Mouse (Mus musculus) liver, postnatal 0 days (tissue): ENCODE measurements around the gene Timm10b. TPM values are rescaled to one million over a fixed set of nuclear protein-coding genes. Genes with fewer than 3 reads are reported as not detected.

ENCODE experiments used
- ATAC-seq: fragments of 200-750 bp; cut with Nextera tagmentation; 2 replicates; pipeline ENCODE4 v1.8.0; 2017; ENCODE audit warnings: mild to moderate bottlenecking, moderate library complexity
- DNase-seq: peaks from one replicate; pipeline ENCODE4 v3.0.0-alpha.2; 2016
- H3K27ac ChIP-seq: fragments of 300-500 bp; sonication (generic); 2 replicates; pipeline ENCODE4 v1.5.1; 2014; ENCODE audit warnings: antibody characterized with exemption, moderate library complexity, mild to moderate bottlenecking, low read depth
- H3K27me3 ChIP-seq: fragments of 300-500 bp; sonication (generic); 2 replicates; pipeline ENCODE4 v1.6.1; 2014; ENCODE audit warnings: low read length, control low read depth, mixed read lengths; ENCODE audit not compliant: insufficient read depth
- H3K36me3 ChIP-seq: fragments of 300-500 bp; sonication (generic); replicated peaks from 2 replicates; pipeline ENCODE4 v1.6.1; 2014; ENCODE audit warnings: mild to moderate bottlenecking, control low read depth, low read length, moderate library complexity, mixed read lengths; ENCODE audit not compliant: insufficient read depth
- H3K4me1 ChIP-seq: fragments of 300-500 bp; sonication (generic); 2 replicates; pipeline ENCODE4 v1.6.1; 2014; ENCODE audit warnings: antibody characterized with exemption, mild to moderate bottlenecking, control low read depth; ENCODE audit not compliant: insufficient read depth
- H3K4me2 ChIP-seq: fragments of 300-500 bp; sonication (generic); 2 replicates; pipeline ENCODE4 v1.6.1; 2014; ENCODE audit warnings: low read depth, mild to moderate bottlenecking, low read length, moderate library complexity, mixed read lengths
- H3K4me3 ChIP-seq: fragments of 300-500 bp; sonication (generic); 2 replicates; pipeline ENCODE4 v1.5.1; 2014; ENCODE audit warnings: low read depth, low read length
- H3K9ac ChIP-seq: fragments of 300-500 bp; sonication (generic); replicated peaks from 2 replicates; pipeline ENCODE4 v1.6.1; 2014; ENCODE audit warnings: mild to moderate bottlenecking, moderate library complexity
- H3K9me3 ChIP-seq: fragments of 300-500 bp; sonication (generic); 2 replicates; pipeline ENCODE4 v1.6.1; 2016; ENCODE audit warnings: mild to moderate bottlenecking, control low read depth, low read length, mixed read lengths
- CTCF ChIP-seq: sonication (generic); IDR thresholded peaks from 2 replicates; pipeline ENCODE4 v1.5.1; 2016; ENCODE audit warnings: antibody characterized with exemption, low read depth
- EP300 ChIP-seq: IDR thresholded peaks from 2 replicates; pipeline ENCODE4 v1.6.1; 2016; ENCODE audit warnings: antibody characterized with exemption, low read depth, mild to moderate bottlenecking
- WGBS: fragments of 180-500 bp; shearing (Covaris S2); extraction: QIAGEN DNeasy Blood & Tissue Kit; methylation state at CpG from one replicate; pipeline ENCODE4 v1.1.7; 2014; ENCODE audit not compliant: insufficient replicate concordance; 5-methylcytosine and 5-hydroxymethylcytosine counted together
- polyA plus RNA-seq: library from polyadenylated mRNA; unstranded; fragments of >200 nt; fragmentation: Nextera tagmentation; extraction: Ambion mirVana; gene quantifications from 2 replicates; pipeline ENCODE4 v1.2.1, GENCODE M21; 2015

The Timm10b gene
- polyA plus RNA-seq, 1 experiment from 2014 or later, result 121 TPM

DNA sequence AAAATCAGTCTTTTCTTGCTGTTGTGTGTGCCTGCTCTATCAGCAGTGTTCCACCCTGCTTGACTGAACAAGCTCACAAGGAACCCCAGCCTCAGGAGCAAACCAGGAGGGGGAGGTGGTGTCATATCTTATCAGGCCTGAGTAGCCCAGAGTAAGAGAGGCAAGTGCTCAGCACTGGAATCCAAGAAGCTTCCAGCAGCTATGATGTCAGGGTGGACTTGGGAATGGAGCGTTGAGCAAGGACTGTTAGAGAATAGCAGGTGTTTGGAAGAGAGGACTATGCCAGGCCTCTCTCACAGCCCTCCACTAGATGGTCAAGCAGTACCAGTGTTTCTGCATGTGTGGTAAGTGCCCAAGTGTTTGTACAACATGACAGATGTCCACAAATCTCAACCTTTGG is 24.1 kb upstream of the Timm10b start:
- no peak overlapping the region for H3K4me2 ChIP-seq
- no peak overlapping the region for H3K4me3 ChIP-seq
- no peaks in the 10 kb centered on the region for H3K4me1 ChIP-seq
- no peak overlapping the region for H3K27ac ChIP-seq
- 68% methylated on average over 1 of the region's 1 CpGs for WGBS
- H3K9me3 ChIP-seq, result no peaks in the 10 kb centered on the region
- no peaks in the 10 kb centered on the region for H3K27me3 ChIP-seq
- H3K36me3 ChIP-seq, result peaks cover 29% of the 10 kb centered on the region
- peak; percentile 54 for ATAC-seq
- DNase-seq, result no peak
- H3K9ac ChIP-seq, result no peak overlapping the region
- TF ChIP-seq EP300 (no peak), CTCF (no peak)

DNA sequence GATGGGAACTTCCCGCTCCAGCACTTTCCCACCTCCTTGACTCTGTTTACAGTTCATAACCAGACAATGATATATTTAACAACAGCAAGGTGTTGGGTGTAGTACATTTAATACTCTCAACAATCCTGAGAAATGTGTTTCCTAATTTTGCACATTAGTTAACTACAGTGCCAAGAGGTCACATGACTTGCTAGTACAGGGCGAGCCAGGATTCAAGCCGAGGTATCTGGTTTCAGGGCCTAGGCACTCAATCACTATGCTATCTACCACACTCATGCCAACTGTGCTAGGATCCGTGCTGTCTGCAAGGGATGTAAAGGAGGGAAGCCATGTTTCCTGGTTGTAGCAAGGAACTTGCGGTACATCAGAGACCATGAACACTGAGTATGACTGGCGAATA is 23.3 kb upstream of the Timm10b start:
- no peaks in the 10 kb centered on the region for H3K4me1 ChIP-seq
- H3K36me3 ChIP-seq, result peaks cover 24% of the 10 kb centered on the region
- ATAC-seq, result no peak
- H3K27me3 ChIP-seq, result no peaks in the 10 kb centered on the region
- no peak overlapping the region for H3K4me2 ChIP-seq
- WGBS, result 83% methylated on average over 6 of the region's 6 CpGs
- DNase-seq, result no peak
- no peak overlapping the region for H3K4me3 ChIP-seq
- H3K9me3 ChIP-seq, result no peaks in the 10 kb centered on the region
- H3K9ac ChIP-seq, result no peak overlapping the region
- no peak for TF ChIP-seq EP300
- no peak for TF ChIP-seq CTCF
- H3K27ac ChIP-seq, result no peak overlapping the region

DNA sequence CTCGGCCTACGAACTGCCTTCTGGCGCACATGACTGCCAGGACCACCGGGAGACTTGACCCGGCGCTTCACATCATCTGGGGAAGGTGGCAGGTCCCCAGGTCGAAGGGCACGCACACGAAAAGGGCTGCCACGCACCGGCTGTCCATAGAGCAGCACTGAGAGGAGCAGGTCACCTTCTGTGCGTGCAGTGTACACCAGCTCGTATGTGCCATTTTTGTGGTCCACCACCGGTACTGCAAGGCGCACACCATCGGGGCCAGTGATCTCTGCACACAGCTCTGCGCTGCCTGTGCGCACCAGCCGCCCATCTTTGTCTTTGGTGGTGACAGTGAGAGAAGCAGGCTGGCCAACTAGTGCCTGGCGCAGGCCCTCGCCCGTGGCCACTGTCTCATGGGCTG is 22.0 kb upstream of the Timm10b start:
- TF ChIP-seq CTCF (no peak), EP300 (no peak)
- H3K27ac ChIP-seq, result no peak overlapping the region
- 93% methylated on average over 22 of the region's 22 CpGs for WGBS
- peaks cover 21% of the 10 kb centered on the region for H3K36me3 ChIP-seq
- no peaks in the 10 kb centered on the region for H3K4me1 ChIP-seq
- no peaks in the 10 kb centered on the region for H3K27me3 ChIP-seq
- H3K9me3 ChIP-seq, result no peaks in the 10 kb centered on the region
- ATAC-seq (no peak), DNase-seq (no peak)
- H3K4me2 ChIP-seq, result no peak overlapping the region
- no peak overlapping the region for H3K4me3 ChIP-seq
- H3K9ac ChIP-seq, result no peak overlapping the region

DNA sequence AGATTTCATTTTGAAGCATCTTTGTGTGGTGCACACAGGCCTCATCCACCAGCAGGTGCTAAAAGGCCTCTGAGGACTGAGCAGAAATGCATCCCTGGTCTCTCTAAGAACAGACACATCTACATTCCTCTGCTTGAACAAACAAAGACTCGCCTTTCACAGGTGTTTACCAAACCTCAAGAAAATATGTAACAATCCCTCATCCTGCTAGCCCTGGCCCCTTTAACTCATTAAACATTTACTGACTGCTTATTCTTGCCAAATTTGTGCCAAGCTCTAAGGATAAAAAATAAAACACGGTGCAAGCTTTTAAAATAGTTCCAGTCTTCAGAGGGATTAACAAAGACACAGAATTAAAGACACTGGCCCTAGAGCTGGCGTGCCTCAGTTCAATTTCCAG is 20.2 kb upstream of the Timm10b start:
- ATAC-seq (no peak), DNase-seq (no peak)
- TF ChIP-seq EP300 (no peak), CTCF (no peak)
- Histone ChIP-seq H3K9ac (no peak overlapping the region), H3K27me3 (no peaks in the 10 kb centered on the region), H3K36me3 (peaks cover 13% of the 10 kb centered on the region), H3K4me3 (no peak overlapping the region), H3K9me3 (no peaks in the 10 kb centered on the region), H3K27ac (no peak overlapping the region), H3K4me1 (no peaks in the 10 kb centered on the region), H3K4me2 (no peak overlapping the region)
- WGBS, result 64% methylated on average over 3 of the region's 3 CpGs

DNA sequence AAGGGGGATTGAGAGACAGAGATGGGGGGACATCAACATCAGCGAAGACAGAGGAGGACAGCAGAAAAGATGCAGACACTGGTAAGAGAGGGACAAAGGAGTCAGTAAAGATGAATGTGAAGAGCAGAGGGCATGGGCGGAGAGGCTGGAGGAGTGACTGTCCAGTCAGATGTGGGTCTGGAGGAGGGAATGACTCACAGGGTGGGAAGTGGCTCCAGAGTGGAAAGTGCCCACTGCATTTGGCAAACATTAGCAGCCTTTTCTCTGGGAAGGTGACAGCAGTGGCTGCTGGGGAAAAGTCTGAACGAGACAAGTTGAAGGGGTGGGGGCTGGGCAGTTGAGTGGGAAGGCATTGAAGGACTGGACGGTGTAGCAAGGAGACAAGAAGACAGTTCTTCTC is 18.8 kb upstream of the Timm10b start:
- no peak for TF ChIP-seq CTCF
- TF ChIP-seq EP300, result no peak
- DNase-seq, result no peak
- Histone ChIP-seq H3K9ac (no peak overlapping the region), H3K36me3 (peaks cover 13% of the 10 kb centered on the region), H3K27me3 (no peaks in the 10 kb centered on the region), H3K4me3 (no peak overlapping the region), H3K9me3 (no peaks in the 10 kb centered on the region), H3K4me1 (no peaks in the 10 kb centered on the region), H3K27ac (no peak overlapping the region), H3K4me2 (no peak overlapping the region)
- ATAC-seq, result no peak
- WGBS, result 72% methylated on average over 4 of the region's 4 CpGs

DNA sequence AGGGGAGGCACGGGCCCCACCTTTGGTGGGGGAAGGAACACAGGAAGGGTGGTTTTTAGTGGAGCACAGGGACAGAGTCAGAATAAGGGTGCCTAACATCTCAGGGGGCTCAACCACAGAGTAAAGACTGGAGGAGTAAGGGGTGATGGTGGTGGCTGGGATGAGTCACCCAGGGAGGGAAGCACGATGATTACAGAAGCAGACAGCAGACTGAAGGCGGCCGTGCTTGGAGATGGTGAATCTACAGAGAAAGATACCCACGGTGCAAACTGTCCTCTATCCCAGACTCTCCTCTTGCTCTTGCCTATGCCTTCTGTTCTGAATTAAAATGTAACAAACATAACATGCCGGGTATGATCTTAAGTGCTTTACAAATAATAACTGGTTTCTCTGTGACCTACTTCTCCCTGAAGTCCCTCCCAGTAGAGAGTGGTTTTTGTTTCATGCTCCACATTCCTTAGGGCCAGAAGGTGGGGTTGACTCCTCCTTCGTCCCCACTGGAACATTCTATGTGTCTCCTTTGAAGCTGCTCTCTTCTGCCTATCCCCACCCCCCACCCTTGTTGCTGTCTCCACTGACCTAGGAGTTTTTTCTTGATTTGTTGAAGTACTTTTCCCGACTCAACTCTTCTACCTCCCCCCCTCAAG is 18.1 kb upstream of the Timm10b start:
- ATAC-seq (no peak), DNase-seq (no peak)
- H3K4me2 ChIP-seq, result no peak overlapping the region
- TF ChIP-seq EP300, result no peak
- TF ChIP-seq CTCF, result no peak
- H3K36me3 ChIP-seq, result peaks cover 12% of the 10 kb centered on the region
- no peak overlapping the region for H3K27ac ChIP-seq
- no peaks in the 10 kb centered on the region for H3K27me3 ChIP-seq
- H3K9me3 ChIP-seq, result no peaks in the 10 kb centered on the region
- 76% methylated on average over 8 of the region's 8 CpGs for WGBS
- no peak overlapping the region for H3K9ac ChIP-seq
- no peaks in the 10 kb centered on the region for H3K4me1 ChIP-seq
- H3K4me3 ChIP-seq, result no peak overlapping the region
